Mouse (Mus musculus): ENCODE measurements around the gene Nsmce3. TPM values are rescaled to one million over a fixed set of nuclear protein-coding genes. Genes with fewer than 3 reads are reported as not detected.

Nsmce3 gene
- polyA plus RNA-seq, 1 experiment from 2014 or later: 11.6 TPM

- H3K4me3 ChIP-seq: no peak overlapping the region
- H3K9ac ChIP-seq (replicated peaks): no peak overlapping the region
- ATAC-seq (ENCODE audit: low FRiP score, low read depth): no peak
- H3K4me1 ChIP-seq: no peaks in the 10 kb centered on the region
- H3K9me3 ChIP-seq: no peaks in the 10 kb centered on the region
- 82% methylated on average over 12 of the region's 12 CpGs for WGBS
- no peaks in the 10 kb centered on the region for H3K27me3 ChIP-seq
- H3K27ac ChIP-seq (replicated peaks): no peak overlapping the region
- H3K4me2 ChIP-seq (replicated peaks): no peak overlapping the region
- H3K36me3 ChIP-seq: no peaks in the 10 kb centered on the region
Measured at GRCm38 (mm10) chr7:64856526-64857082, 16.2 kb downstream of the Nsmce3 start.

- H3K9me3 ChIP-seq: no peaks in the 10 kb centered on the region
- H3K4me2 ChIP-seq (replicated peaks): no peak overlapping the region
- no peaks in the 10 kb centered on the region for H3K4me1 ChIP-seq
- H3K4me3 ChIP-seq: no peak overlapping the region
- WGBS: 76% methylated on average over 15 of the region's 15 CpGs
- no peaks in the 10 kb centered on the region for H3K27me3 ChIP-seq
- no peak overlapping the region for H3K27ac ChIP-seq (replicated peaks)
- H3K36me3 ChIP-seq: no peaks in the 10 kb centered on the region
- no peak for ATAC-seq (ENCODE audit: low FRiP score, low read depth)
- H3K9ac ChIP-seq (replicated peaks): no peak overlapping the region
Measured at GRCm38 (mm10) chr7:64855976-64856375, 16.8 kb downstream of the Nsmce3 start.

- Histone ChIP-seq H3K27ac (replicated peaks) (no peak overlapping the region), H3K4me1 (no peaks in the 10 kb centered on the region), H3K9ac (replicated peaks) (no peak overlapping the region), H3K4me3 (no peak overlapping the region), H3K36me3 (no peaks in the 10 kb centered on the region), H3K27me3 (no peaks in the 10 kb centered on the region), H3K9me3 (no peaks in the 10 kb centered on the region), H3K4me2 (replicated peaks) (no peak overlapping the region)
- ATAC-seq (ENCODE audit: low FRiP score, low read depth): no peak
- WGBS: 89% methylated on average over 5 of the region's 10 CpGs
Measured at GRCm38 (mm10) chr7:64855389-64855927, 17.3 kb downstream of the Nsmce3 start.

GRCm38 (mm10) chr7:64850791-64851190 is 22.0 kb downstream of the Nsmce3 start:
- no peak overlapping the region for H3K4me2 ChIP-seq (replicated peaks)
- no peaks in the 10 kb centered on the region for H3K9me3 ChIP-seq
- ATAC-seq (ENCODE audit: low FRiP score, low read depth): no peak
- H3K36me3 ChIP-seq: no peaks in the 10 kb centered on the region
- no peak overlapping the region for H3K9ac ChIP-seq (replicated peaks)
- H3K4me3 ChIP-seq: no peak overlapping the region
- no peak overlapping the region for H3K27ac ChIP-seq (replicated peaks)
- H3K27me3 ChIP-seq: no peaks in the 10 kb centered on the region
- no peaks in the 10 kb centered on the region for H3K4me1 ChIP-seq
- WGBS: 59% methylated on average over 3 of the region's 3 CpGs

- WGBS: 79% methylated on average over 5 of the region's 5 CpGs
- H3K4me1 ChIP-seq: no peaks in the 10 kb centered on the region
- H3K27me3 ChIP-seq: no peaks in the 10 kb centered on the region
- no peak overlapping the region for H3K4me2 ChIP-seq (replicated peaks)
- no peak overlapping the region for H3K9ac ChIP-seq (replicated peaks)
- no peaks in the 10 kb centered on the region for H3K36me3 ChIP-seq
- no peak overlapping the region for H3K27ac ChIP-seq (replicated peaks)
- H3K9me3 ChIP-seq: no peaks in the 10 kb centered on the region
- H3K4me3 ChIP-seq: no peak overlapping the region
- no peak for ATAC-seq (ENCODE audit: low FRiP score, low read depth)
Measured at GRCm38 (mm10) chr7:64847366-64847899, 25.4 kb downstream of the Nsmce3 start.

GRCm38 (mm10) chr7:64846061-64846460 is 26.7 kb downstream of the Nsmce3 start:
- Histone ChIP-seq H3K4me2 (replicated peaks) (no peak overlapping the region), H3K9ac (replicated peaks) (no peak overlapping the region), H3K4me1 (peaks cover 7% of the 10 kb centered on the region), H3K36me3 (no peaks in the 10 kb centered on the region), H3K27ac (replicated peaks) (no peak overlapping the region), H3K4me3 (no peak overlapping the region), H3K9me3 (no peaks in the 10 kb centered on the region), H3K27me3 (no peaks in the 10 kb centered on the region)
- WGBS: 87% methylated on average over 3 of the region's 3 CpGs
- ATAC-seq (ENCODE audit: low FRiP score, low read depth): no peak

- Histone ChIP-seq H3K9ac (replicated peaks) (no peak overlapping the region), H3K4me2 (replicated peaks) (peak overlapping the region; percentile 4; the same call in 1 of the 2 replicates), H3K36me3 (no peaks in the 10 kb centered on the region), H3K27me3 (peaks cover 6% of the 10 kb centered on the region; the same call in 1 of the 2 replicates), H3K4me1 (peaks cover 24% of the 10 kb centered on the region), H3K27ac (replicated peaks) (peak overlapping the region; percentile 50), H3K4me3 (no peak overlapping the region), H3K9me3 (no peaks in the 10 kb centered on the region)
- peak; percentile 76 for ATAC-seq (ENCODE audit: low FRiP score, low read depth)
- 28% methylated on average over 10 of the region's 10 CpGs for WGBS
Measured at GRCm38 (mm10) chr7:64840946-64841659, 31.7 kb downstream of the Nsmce3 start.

- no peaks in the 10 kb centered on the region for H3K36me3 ChIP-seq
- H3K27ac ChIP-seq (replicated peaks): peak overlapping the region; percentile 50; the same call in 1 of the 2 replicates
- no peaks in the 10 kb centered on the region for H3K9me3 ChIP-seq
- peak overlapping the region; percentile 27 for H3K4me3 ChIP-seq
- H3K4me1 ChIP-seq: peaks cover 24% of the 10 kb centered on the region
- H3K9ac ChIP-seq (replicated peaks): no peak overlapping the region
- 64% methylated on average over 1 of the region's 1 CpGs for WGBS
- peak overlapping the region; percentile 55 for H3K4me2 ChIP-seq (replicated peaks)
- ATAC-seq (ENCODE audit: low FRiP score, low read depth): no peak
- peaks cover 6% of the 10 kb centered on the region; the same call in 1 of the 2 replicates for H3K27me3 ChIP-seq
Measured at GRCm38 (mm10) chr7:64840576-64840895, 32.3 kb downstream of the Nsmce3 start.

- peak overlapping the region; percentile 12; the same call in 1 of the 2 replicates for H3K9ac ChIP-seq (replicated peaks)
- H3K9me3 ChIP-seq: no peaks in the 10 kb centered on the region
- no peak overlapping the region for H3K27ac ChIP-seq (replicated peaks)
- peak; percentile 89 for ATAC-seq (ENCODE audit: low FRiP score, low read depth)
- peak overlapping the region; percentile 55 for H3K4me2 ChIP-seq (replicated peaks)
- H3K4me1 ChIP-seq: peaks cover 24% of the 10 kb centered on the region
- peaks cover 6% of the 10 kb centered on the region; the same call in 1 of the 2 replicates for H3K27me3 ChIP-seq
- peak overlapping the region; percentile 27 for H3K4me3 ChIP-seq
- H3K36me3 ChIP-seq: no peaks in the 10 kb centered on the region
- WGBS: 2% methylated on average over 21 of the region's 21 CpGs
Measured at GRCm38 (mm10) chr7:64839801-64840575, 32.8 kb downstream of the Nsmce3 start.

GRCm38 (mm10) chr7:64839281-64839680 is 33.5 kb downstream of the Nsmce3 start:
- Histone ChIP-seq H3K27ac (replicated peaks) (no peak overlapping the region), H3K27me3 (peaks cover 6% of the 10 kb centered on the region; the same call in 1 of the 2 replicates), H3K9ac (replicated peaks) (no peak overlapping the region), H3K36me3 (no peaks in the 10 kb centered on the region), H3K4me3 (0 out of 2 replicates have a peak overlapping the region, but pooled peaks have one; percentile 27), H3K4me2 (replicated peaks) (peak overlapping the region; percentile 55), H3K9me3 (no peaks in the 10 kb centered on the region), H3K4me1 (peaks cover 24% of the 10 kb centered on the region)
- ATAC-seq (ENCODE audit: low FRiP score, low read depth): no peak
- 64% methylated on average over 2 of the region's 2 CpGs for WGBS

GRCm38 (mm10) chr7:64830214-64830995 is 42.4 kb downstream of the Nsmce3 start:
- 41% methylated on average over 5 of the region's 5 CpGs for WGBS
- no peaks in the 10 kb centered on the region for H3K9me3 ChIP-seq
- H3K4me1 ChIP-seq: no peaks in the 10 kb centered on the region
- ATAC-seq (ENCODE audit: low FRiP score, low read depth): no peak
- H3K4me3 ChIP-seq: no peak overlapping the region
- H3K36me3 ChIP-seq: no peaks in the 10 kb centered on the region
- H3K4me2 ChIP-seq (replicated peaks): no peak overlapping the region
- no peaks in the 10 kb centered on the region for H3K27me3 ChIP-seq
- H3K27ac ChIP-seq (replicated peaks): no peak overlapping the region
- H3K9ac ChIP-seq (replicated peaks): no peak overlapping the region

Measured in midbrain, embryonic 12.5 days (tissue).